Mouse (Mus musculus): Measurements from ENCODE around the gene Col4a2. TPM values are rescaled to one million over a fixed set of nuclear protein-coding genes. Genes with fewer than 3 reads are reported as not detected.
A peak's percentile ranks its signal among the peaks of the same experiment; 100 is the strongest.

Col4a2 gene
- polyA plus RNA-seq, 1 experiment from 2014 or later: 44.5 TPM

DNA sequence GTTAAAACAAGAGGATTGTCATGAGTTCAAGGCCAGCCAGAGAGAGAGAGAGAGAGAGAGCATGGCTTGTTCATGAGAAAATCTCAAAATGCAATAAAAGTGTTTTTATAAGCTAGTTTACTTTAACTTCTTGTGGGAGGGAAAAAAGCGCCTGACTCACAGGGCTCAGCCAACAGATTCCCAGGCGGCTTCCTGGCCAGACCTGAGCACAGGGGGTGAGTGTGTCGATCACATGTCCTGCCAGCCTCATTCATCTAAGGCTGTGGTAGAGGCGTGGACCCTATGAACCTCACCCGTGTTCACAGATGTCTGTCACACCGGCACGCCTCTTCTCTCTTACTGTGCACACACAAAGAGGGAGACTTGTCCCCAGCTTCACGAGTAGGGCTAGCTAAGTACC, 87.6 kb downstream of the Col4a2 start:
- Histone ChIP-seq H3K4me2 (replicated peaks; ENCODE audit: low read depth) (peak overlapping the region; percentile 41; the same call in 1 of the 2 replicates), H3K9me3 (ENCODE audit: control insufficient read depth) (no peaks in the 10 kb centered on the region), H3K4me1 (replicated peaks; ENCODE audit: control insufficient read depth, insufficient read depth, low read length) (no peaks in the 10 kb centered on the region), H3K4me3 (ENCODE audit: low read depth, low read length) (no peak overlapping the region), H3K9ac (ENCODE audit: low read depth, low read length) (no peak overlapping the region), H3K27ac (ENCODE audit: low read depth, low read length) (peak overlapping the region; percentile 62), H3K36me3 (ENCODE audit: control insufficient read depth, insufficient read depth) (peaks cover 12% of the 10 kb centered on the region; the same call in 1 of the 2 replicates), H3K27me3 (replicated peaks; ENCODE audit: control insufficient read depth, insufficient read depth, low read length) (no peaks in the 10 kb centered on the region)
- ATAC-seq: peak; percentile 73; the same call in 1 of the 2 replicates
- TF ChIP-seq CTCF (IDR thresholded peaks at IDR 0.05; ENCODE audit: low read depth): no peak
- 15% methylated on average over 8 of the region's 8 CpGs for WGBS

DNA sequence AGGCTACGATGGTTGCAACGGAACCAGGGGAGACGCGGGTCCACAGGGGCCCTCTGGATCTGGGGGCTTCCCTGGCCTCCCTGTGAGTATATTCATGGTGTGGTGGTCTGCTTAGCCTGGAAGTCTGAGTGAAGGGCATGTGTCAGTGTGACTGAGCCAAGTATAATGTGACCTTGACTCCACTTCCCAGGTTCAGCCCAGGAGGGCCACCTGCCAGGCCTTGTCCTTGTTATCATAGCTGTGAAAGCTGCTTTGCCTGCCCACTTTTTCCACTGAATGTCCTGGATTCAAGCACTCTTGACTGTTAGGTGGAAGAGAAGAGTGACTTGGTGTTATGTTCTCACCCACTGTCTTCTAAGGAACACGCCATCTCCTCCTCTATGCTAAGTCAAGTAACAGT, 88.6 kb downstream of the Col4a2 start:
- H3K27me3 ChIP-seq (replicated peaks; ENCODE audit: control insufficient read depth, insufficient read depth, low read length): no peaks in the 10 kb centered on the region
- ATAC-seq: no peak
- TF ChIP-seq CTCF (IDR thresholded peaks at IDR 0.05; ENCODE audit: low read depth): no peak
- H3K27ac ChIP-seq (ENCODE audit: low read depth, low read length): peak overlapping the region; percentile 62
- H3K4me2 ChIP-seq (replicated peaks; ENCODE audit: low read depth): no peak overlapping the region
- H3K9ac ChIP-seq (ENCODE audit: low read depth, low read length): no peak overlapping the region
- H3K4me3 ChIP-seq (ENCODE audit: low read depth, low read length): no peak overlapping the region
- no peaks in the 10 kb centered on the region for H3K4me1 ChIP-seq (replicated peaks; ENCODE audit: control insufficient read depth, insufficient read depth, low read length)
- 97% methylated on average over 5 of the region's 5 CpGs for WGBS
- H3K9me3 ChIP-seq (ENCODE audit: control insufficient read depth): no peaks in the 10 kb centered on the region
- H3K36me3 ChIP-seq (ENCODE audit: control insufficient read depth, insufficient read depth): peaks cover 12% of the 10 kb centered on the region; the same call in 1 of the 2 replicates

DNA sequence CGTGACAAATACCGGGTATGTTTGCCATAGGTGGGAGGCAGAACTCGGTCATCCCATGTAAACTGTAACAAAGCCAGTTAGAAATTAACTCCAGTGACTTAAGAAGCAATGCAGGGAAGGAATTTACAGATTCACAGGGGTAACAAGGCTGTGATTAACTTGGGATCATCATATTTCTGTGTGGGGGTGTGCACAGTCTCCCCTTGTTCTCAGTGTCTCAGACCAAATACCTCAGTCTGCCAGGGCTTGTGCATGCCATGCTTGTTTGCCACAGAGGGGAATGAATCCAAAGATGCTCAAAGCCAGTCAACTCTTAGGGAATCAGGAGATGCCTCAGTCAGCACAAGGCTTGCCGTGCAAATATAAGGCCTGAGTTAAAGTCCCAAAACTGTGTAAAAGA, 89.6 kb downstream of the Col4a2 start:
- ATAC-seq: no peak
- Histone ChIP-seq H3K9ac (ENCODE audit: low read depth, low read length) (no peak overlapping the region), H3K27me3 (replicated peaks; ENCODE audit: control insufficient read depth, insufficient read depth, low read length) (no peaks in the 10 kb centered on the region), H3K27ac (ENCODE audit: low read depth, low read length) (no peak overlapping the region), H3K36me3 (ENCODE audit: control insufficient read depth, insufficient read depth) (peaks cover 12% of the 10 kb centered on the region; the same call in 1 of the 2 replicates), H3K4me3 (ENCODE audit: low read depth, low read length) (no peak overlapping the region), H3K4me1 (replicated peaks; ENCODE audit: control insufficient read depth, insufficient read depth, low read length) (no peaks in the 10 kb centered on the region), H3K4me2 (replicated peaks; ENCODE audit: low read depth) (no peak overlapping the region), H3K9me3 (ENCODE audit: control insufficient read depth) (no peaks in the 10 kb centered on the region)
- TF ChIP-seq CTCF (IDR thresholded peaks at IDR 0.05; ENCODE audit: low read depth): no peak
- WGBS: 76% methylated on average over 4 of the region's 4 CpGs

DNA sequence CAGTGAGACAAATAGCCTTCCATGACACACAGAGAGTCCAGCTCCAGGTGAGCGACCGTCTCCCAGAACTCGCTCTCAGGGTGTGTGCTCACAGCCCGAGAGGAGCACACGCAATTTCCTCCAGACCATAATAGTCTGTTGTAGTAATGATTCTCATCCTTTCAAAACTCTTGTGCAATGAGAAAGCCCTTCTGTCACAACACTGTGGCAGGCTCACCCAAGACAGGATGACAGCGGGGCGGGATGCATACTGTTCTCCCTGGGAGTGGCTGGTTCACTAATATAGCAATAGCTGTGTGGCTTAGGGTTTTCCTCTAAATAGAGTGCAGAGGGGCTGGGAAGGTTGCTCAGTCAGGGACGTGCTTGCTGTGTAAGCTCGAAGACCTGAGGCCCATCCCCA, 91.2 kb downstream of the Col4a2 start:
- Histone ChIP-seq H3K36me3 (ENCODE audit: control insufficient read depth, insufficient read depth) (peaks cover 9% of the 10 kb centered on the region; the same call in 1 of the 2 replicates), H3K27ac (ENCODE audit: low read depth, low read length) (no peak overlapping the region), H3K9ac (ENCODE audit: low read depth, low read length) (no peak overlapping the region), H3K27me3 (replicated peaks; ENCODE audit: control insufficient read depth, insufficient read depth, low read length) (no peaks in the 10 kb centered on the region), H3K4me2 (replicated peaks; ENCODE audit: low read depth) (no peak overlapping the region), H3K9me3 (ENCODE audit: control insufficient read depth) (no peaks in the 10 kb centered on the region), H3K4me3 (ENCODE audit: low read depth, low read length) (no peak overlapping the region), H3K4me1 (replicated peaks; ENCODE audit: control insufficient read depth, insufficient read depth, low read length) (no peaks in the 10 kb centered on the region)
- no peak for TF ChIP-seq CTCF (IDR thresholded peaks at IDR 0.05; ENCODE audit: low read depth)
- WGBS: 94% methylated on average over 9 of the region's 9 CpGs
- ATAC-seq: no peak

DNA sequence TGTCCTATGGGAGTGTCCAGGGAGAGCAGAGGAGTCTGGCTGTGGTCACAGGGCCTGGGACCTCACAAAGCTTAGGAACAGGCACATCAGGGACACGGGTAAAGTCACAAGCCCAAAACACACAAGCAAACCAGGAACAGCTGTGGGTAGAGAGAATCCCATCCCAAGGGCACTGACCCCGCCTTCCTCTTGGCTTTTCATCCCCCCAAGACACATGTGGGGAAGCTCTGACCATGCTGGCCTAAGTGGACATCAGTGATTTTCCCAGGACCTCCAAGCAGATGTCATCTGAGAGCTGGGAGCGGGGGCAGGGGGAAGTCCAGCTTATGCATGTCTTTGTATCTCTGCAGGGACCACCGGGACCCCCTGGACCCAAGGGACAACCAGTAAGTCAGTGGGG, 92.0 kb downstream of the Col4a2 start:
- no peak for TF ChIP-seq CTCF (IDR thresholded peaks at IDR 0.05; ENCODE audit: low read depth)
- Histone ChIP-seq H3K9me3 (ENCODE audit: control insufficient read depth) (no peaks in the 10 kb centered on the region), H3K36me3 (ENCODE audit: control insufficient read depth, insufficient read depth) (peaks cover 7% of the 10 kb centered on the region; the same call in 1 of the 2 replicates), H3K27ac (ENCODE audit: low read depth, low read length) (no peak overlapping the region), H3K9ac (ENCODE audit: low read depth, low read length) (no peak overlapping the region), H3K4me1 (replicated peaks; ENCODE audit: control insufficient read depth, insufficient read depth, low read length) (no peaks in the 10 kb centered on the region), H3K4me2 (replicated peaks; ENCODE audit: low read depth) (no peak overlapping the region), H3K4me3 (ENCODE audit: low read depth, low read length) (no peak overlapping the region), H3K27me3 (replicated peaks; ENCODE audit: control insufficient read depth, insufficient read depth, low read length) (no peaks in the 10 kb centered on the region)
- 74% methylated on average over 4 of the region's 4 CpGs for WGBS
- no peak for ATAC-seq

DNA sequence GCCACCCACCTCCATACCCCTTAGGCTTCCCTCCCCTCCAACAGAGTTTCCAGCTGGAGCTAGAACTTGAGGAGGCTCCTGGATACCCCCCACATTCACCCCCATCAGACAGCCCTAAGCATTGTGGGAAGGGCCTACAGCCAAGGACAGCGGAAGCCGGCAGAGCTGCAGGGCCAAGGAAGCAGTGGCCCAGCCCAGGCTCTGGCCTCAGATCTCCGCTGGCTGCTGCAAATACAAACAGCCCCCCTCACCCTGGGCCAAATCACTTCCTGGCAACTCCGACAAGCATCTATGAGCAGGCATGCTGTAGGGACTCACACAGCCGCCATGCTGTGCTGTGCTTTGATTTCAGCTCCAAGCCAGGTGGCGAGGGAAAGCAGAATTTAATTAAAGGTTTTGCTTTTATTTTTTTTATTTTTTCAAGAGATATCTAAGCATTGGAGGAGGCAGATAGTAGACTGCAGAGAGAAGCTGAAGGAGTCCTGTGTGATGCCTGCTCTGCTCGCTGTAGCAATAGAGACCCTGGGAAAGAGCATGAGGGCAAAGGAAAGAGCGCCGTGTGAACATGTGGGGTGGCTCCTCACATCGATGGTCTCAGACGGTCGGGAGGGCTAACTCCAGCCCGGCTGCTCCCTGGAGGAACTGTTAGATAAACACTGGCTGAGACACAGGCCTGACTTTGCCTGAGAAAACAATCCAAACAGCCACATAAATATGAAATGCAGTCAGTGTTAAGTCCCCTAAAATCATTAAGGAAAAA, 93.3 kb downstream of the Col4a2 start:
- TF ChIP-seq CTCF (IDR thresholded peaks at IDR 0.05; ENCODE audit: low read depth): peak; percentile 37; the same call in 1 of the 2 replicates
- H3K4me3 ChIP-seq (ENCODE audit: low read depth, low read length): no peak overlapping the region
- no peaks in the 10 kb centered on the region for H3K9me3 ChIP-seq (ENCODE audit: control insufficient read depth)
- ATAC-seq: peak; percentile 28; the same call in 1 of the 2 replicates
- no peak overlapping the region for H3K9ac ChIP-seq (ENCODE audit: low read depth, low read length)
- no peaks in the 10 kb centered on the region for H3K27me3 ChIP-seq (replicated peaks; ENCODE audit: control insufficient read depth, insufficient read depth, low read length)
- peaks cover 13% of the 10 kb centered on the region for H3K36me3 ChIP-seq (ENCODE audit: control insufficient read depth, insufficient read depth)
- H3K4me1 ChIP-seq (replicated peaks; ENCODE audit: control insufficient read depth, insufficient read depth, low read length): no peaks in the 10 kb centered on the region
- WGBS: 47% methylated on average over 13 of the region's 13 CpGs
- H3K27ac ChIP-seq (ENCODE audit: low read depth, low read length): peak overlapping the region; percentile 57; the same call in 1 of the 2 replicates
- no peak overlapping the region for H3K4me2 ChIP-seq (replicated peaks; ENCODE audit: low read depth)
